Mouse (Mus musculus) lung, postnatal 10 days (tissue): ENCODE results near the gene Ski.

Experiments used
- DNase-seq: peaks from one replicate; pipeline ENCODE4 v3.0.0; 2021

Ski gene

GRCm38 (mm10) chr4:155213752-155214054, 8.7 kb downstream of the Ski start:
- DNase-seq = no peak

GRCm38 (mm10) chr4:155213052-155213751, 9.2 kb downstream of the Ski start:
- no peak for DNase-seq

GRCm38 (mm10) chr4:155209494-155209893, 12.9 kb downstream of the Ski start:
- DNase-seq = no peak

DNA sequence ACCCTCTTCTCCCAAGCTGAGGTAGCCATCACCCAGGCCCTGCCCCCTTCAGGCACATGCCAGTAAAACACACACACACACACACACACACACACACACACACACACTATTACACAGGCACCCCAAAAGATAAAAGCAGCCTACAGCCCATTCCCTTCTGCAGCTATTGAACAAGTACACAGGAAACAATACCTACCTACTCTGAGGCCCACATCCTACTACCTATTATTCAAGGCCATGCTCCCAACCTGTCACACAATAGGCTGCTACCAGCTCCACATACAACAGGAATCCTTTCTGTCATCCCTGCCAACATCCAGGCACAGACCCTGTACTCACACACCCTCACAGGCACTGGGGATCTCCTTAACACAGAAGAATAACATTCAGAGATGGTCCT, 13.3 kb downstream of the Ski start:
- DNase-seq = no peak

GRCm38 (mm10) chr4:155208613-155209012, 13.8 kb downstream of the Ski start:
- DNase-seq = no peak

DNA sequence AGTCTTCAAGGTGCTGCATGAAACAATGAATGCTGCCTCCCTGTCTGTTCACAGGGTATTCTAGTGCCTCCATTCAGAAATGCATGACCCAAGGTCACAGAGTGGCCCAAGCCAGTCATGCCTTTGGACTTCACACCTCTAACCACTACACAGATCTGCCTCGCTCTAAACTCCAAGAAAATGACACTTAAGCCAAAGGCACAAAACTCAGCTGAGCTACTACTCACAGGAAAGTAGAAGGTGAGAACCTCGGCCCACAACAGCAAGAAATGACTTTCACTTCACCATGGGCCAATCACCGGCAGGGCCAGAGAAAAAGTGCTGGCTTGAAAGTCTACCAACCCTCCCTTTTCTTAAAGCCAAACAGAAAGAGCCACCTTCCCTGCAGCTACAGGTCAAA, 14.6 kb downstream of the Ski start:
- DNase-seq = no peak

GRCm38 (mm10) chr4:155206498-155206897, 15.9 kb downstream of the Ski start:
- DNase-seq = no peak

GRCm38 (mm10) chr4:155205919-155206318, 16.5 kb downstream of the Ski start:
- peak; percentile 61 for DNase-seq

DNA sequence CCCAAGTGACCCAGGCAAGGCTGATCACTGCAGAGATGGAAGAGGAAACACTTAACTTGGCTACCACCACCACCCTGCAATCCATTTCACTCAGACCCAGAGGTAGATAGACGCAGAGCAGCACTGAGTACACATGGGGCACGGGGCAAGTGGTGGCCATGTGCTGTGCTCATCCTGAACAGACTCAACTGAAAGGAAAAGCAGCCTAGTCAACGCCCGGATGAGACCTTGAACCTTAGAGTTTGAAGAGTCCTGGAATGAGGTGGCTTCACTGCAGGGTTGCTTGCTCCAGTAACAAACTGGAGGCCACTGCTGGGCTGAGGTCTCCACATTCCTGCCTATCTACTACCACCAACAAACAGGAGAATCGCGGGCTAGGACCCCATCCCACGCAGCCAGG, 20.6 kb downstream of the Ski start:
- DNase-seq = no peak

GRCm38 (mm10) chr4:155200861-155201390, 21.5 kb downstream of the Ski start:
- DNase-seq = peak; percentile 53

DNA sequence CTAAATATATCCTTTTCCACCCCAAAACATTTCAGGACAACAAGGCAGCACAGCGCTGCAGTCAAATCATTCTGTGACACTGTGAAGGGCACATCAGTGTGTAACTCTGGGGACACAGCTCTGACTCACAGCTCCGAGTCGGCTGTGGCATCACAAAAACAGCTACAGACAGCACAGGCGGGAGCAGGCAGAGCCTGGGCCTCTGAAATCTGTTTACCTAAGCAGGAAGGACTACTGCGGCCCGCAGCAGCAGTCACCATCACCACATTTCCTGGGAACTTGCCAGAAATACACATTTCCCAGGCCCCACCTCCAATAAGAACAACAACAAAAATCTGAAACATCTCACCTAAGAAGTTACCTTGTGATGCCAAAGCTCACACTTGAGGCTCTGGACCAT, 24.7 kb downstream of the Ski start:
- peak; percentile 57 for DNase-seq

GRCm38 (mm10) chr4:155195204-155195603, 27.2 kb downstream of the Ski start:
- no peak for DNase-seq

GRCm38 (mm10) chr4:155190275-155190674, 32.1 kb downstream of the Ski start:
- no peak for DNase-seq

GRCm38 (mm10) chr4:155189711-155190139, 32.7 kb downstream of the Ski start:
- peak; percentile 67 for DNase-seq

DNA sequence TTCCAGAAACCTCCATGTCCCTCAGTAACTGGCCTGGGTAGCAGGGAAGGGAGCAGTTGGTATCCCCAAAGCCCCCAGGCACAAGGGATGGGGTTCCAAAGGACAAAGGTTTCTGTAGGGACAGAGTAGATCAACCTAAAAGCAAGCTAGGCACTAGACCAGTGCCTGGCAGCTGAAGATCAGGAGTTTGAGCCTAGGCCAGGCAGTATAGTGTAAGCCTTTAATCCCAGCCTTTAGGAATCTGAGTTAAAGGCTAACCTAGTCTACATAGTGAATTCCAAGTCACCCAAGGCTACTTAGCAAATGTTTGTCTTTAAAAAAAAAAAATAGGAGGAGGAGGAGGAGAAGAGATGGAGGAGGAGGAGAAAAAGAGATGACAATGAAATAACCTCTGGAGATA, 33.6 kb downstream of the Ski start:
- no peak for DNase-seq

GRCm38 (mm10) chr4:155188341-155188740, 34.1 kb downstream of the Ski start:
- DNase-seq = no peak

DNA sequence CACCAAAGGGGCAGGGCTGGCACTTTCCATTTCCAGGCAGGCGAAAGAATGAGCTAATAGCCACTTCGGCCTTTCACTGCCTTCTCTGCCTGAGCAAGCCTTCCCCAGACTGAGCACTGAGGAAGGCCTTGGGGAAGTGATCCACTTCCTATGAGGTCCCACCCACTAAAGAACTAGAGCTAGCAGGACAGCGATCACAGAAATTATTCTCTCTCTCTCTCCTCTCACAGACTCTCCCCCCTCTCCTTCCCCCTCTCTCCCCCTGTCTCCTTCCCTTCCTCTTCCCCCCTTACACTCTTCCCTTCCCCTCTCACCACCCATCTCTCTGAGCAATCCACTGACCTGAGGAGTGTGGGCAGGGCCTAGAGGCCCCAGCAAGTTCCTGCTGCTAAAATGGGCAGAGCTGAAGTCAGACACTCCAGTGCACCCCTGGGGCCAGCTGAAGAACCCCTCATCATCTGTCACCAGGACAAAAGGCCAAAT, 35.2 kb downstream of the Ski start:
- DNase-seq = peak; percentile 56

DNA sequence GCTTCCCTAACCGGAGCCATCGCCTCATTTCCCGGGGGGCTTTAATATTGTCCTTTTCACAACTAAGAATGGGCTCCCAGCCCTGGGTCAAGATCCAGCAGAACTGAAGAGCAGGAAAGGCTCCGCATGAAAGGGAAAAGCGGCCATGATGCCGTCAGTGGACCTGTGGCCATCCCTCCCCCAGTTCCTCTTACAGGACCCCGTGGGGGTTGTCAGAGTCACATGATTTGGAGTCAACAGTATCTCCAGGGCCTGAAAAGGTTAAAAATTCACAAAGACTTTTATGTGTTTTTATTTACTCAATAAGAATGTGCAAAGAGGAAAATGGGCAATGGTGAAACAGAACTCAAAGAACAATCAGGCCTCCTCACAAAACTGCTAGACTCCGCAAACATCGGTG, 36.5 kb downstream of the Ski start:
- no peak for DNase-seq

DNA sequence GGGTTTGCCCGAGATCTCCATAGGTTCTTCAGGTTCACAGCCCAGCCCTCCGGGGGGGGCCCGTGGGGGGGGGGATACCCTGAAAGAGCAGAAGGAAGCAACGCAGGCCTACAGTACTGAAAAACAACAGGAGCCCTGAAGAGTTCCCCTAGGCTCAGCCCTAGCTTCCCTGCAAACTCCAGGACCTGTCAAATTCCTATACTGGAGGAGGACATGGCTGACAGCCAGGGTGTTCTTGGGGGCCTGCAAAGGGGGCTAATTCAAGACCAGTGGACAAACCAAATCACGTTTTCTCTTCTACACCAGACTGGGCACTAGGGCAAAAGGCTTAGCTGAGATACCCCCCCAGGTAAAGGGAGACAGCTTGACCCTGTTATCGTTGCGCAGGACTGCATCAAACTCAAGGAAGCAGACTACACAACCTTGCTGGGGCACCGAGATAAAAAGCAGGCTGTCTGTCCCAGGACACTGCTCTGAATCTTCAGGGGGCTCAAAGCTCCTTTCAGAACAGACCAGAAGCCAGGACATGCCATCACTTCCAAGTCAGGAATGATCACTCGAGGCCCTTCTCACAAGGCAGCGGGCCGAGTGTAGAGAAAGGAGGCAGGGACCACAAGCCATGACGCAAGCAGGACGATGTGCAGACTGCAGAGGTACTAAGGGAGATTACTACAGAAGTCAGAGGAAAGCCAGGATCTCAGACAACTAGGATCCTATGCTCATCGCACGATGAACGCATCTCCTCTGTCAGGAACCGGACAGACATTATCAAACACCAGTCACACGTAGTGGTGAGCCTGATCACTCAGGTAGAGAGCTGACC, 37.9 kb downstream of the Ski start:
- no peak for DNase-seq

DNA sequence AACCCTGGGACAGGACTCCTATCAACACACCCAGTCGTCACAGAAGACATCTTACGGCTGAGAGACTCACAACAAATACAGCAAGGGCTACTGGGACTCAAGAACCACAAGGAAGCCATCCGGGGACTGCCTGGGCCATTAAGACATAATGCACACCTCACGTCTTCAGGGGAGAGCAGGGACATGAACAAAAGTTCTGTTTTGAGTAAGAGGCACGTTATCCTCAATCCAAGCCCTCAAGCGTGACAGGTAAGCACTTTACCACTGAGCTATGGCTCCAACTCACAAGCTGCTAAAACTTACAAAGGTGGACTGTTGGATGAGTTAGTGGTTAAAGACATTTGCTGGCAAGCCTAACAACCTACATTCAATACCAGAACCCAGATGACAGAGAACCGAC, 39.2 kb downstream of the Ski start:
- no peak for DNase-seq

DNA sequence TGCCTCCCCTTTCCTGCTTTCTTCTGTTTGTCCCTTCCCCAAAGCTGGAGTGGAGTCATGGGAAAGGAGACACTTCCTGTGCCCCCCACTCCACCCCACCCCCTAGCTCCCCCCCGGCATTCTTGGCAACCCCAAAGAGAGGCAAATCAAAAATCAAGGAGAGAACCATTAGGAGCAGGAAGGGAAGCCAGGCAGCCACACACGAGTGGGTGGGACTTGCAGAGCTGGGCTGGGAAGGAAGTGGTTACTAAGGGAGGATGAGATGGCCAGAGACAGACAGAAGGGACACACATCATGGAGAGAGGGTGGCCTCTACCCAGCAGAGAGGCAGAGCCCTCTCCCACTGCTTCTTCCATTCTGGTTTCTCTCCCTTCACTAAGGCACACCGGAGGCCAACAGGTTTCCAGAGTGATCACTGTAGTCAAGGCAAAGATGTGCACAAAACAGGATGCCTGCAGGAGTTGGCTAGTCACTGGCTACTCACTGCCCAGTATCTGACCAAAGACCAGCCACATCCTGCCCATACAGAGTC, 43.3 kb downstream of the Ski start:
- peak; percentile 81 for DNase-seq

DNA sequence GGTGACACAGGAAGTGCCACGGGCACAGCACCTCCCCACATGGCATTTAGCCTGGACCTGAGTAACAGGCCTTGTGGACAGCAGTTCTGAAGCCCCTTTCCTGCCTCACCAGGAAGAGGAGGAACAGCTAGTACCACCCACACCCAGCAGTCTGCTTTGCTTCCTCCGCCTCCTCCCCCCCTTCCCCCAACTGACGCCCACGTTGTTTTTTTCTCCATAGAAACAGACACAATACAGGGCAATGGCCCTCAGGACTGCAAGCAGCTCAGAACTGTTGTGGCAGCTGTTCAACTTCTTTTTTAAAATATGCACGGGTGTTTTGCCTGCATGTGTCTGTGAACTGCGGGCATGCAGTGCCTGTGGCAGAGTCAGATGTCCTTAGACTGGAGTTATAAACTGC, 44.1 kb downstream of the Ski start:
- peak; percentile 92 for DNase-seq

DNA sequence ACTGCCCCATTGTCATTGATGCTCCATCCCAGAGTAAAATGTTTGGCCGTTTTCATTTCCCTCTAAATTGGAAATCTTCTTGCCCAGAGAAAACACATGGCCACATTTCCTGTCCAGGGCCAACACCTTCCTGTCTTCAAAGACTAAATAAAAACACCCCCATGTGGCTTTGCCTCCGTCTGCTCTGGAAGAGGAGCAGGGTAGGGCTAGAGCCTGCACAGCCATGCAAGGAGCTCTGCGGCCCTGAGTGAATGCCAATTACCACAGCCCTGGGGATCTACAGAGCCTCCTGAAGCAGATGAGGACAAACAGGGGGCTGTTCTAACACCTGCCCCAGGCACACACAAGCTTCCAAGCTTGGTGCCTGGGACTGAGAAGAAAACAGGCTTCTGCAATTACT, 46.2 kb downstream of the Ski start:
- DNase-seq = no peak
